Mouse (Mus musculus) heart, postnatal 0 days (tissue): ENCODE measurements at regions not wholly inside any gene's neighbourhood (a gene's known extent, or its start where the extent isn't known, plus 50 kb on each side); places are given as distances from the start of the nearest gene placed in this dataset.
A peak's percentile ranks its signal among the peaks of the same experiment; 100 is the strongest.

ENCODE experiments used
- ATAC-seq: fragments of 200-750 bp; cut with Nextera tagmentation; 2 replicates; pipeline ENCODE4 v1.8.0; 2017; ENCODE audit warnings: low read depth, moderate number of reproducible peaks, moderate library complexity; ENCODE audit not compliant: insufficient read depth
- DNase-seq: peaks from one replicate; pipeline ENCODE4 v3.0.0-alpha.2; 2016; ENCODE audit warnings: low spot score
- H3K27ac ChIP-seq: fragments of 300-500 bp; sonication (generic); 2 replicates; pipeline ENCODE4 v1.5.1; 2014; ENCODE audit warnings: low read depth, mild to moderate bottlenecking
- H3K27me3 ChIP-seq: fragments of 300-500 bp; sonication (generic); 2 replicates; pipeline ENCODE4 v1.6.1; 2014; ENCODE audit warnings: low read length, mixed read lengths; ENCODE audit not compliant: control insufficient read depth, insufficient read depth
- H3K36me3 ChIP-seq: fragments of 300-500 bp; sonication (generic); replicated peaks from 2 replicates; pipeline ENCODE4 v1.6.1; 2014; ENCODE audit warnings: low read length, mixed read lengths; ENCODE audit not compliant: control insufficient read depth, insufficient read depth
- H3K4me1 ChIP-seq: fragments of 300-500 bp; sonication (generic); 2 replicates; pipeline ENCODE4 v1.6.1; 2014; ENCODE audit warnings: antibody characterized with exemption; ENCODE audit not compliant: control insufficient read depth, insufficient read depth
- H3K4me2 ChIP-seq: fragments of 300-500 bp; sonication (generic); 2 replicates; pipeline ENCODE4 v1.6.1; 2014; ENCODE audit warnings: low read depth, mild to moderate bottlenecking, low read length, moderate library complexity
- H3K4me3 ChIP-seq: fragments of 300-500 bp; sonication (generic); 2 replicates; pipeline ENCODE4 v1.5.1; 2014; ENCODE audit warnings: low read depth, low read length
- H3K9ac ChIP-seq: fragments of 300-500 bp; sonication (generic); replicated peaks from 2 replicates; pipeline ENCODE4 v1.6.1; 2014; ENCODE audit warnings: low read depth, low read length, mixed read lengths
- H3K9me3 ChIP-seq: fragments of 300-500 bp; sonication (generic); replicated peaks from 2 replicates; pipeline ENCODE4 v1.6.1; 2016; ENCODE audit warnings: low read length; ENCODE audit not compliant: control insufficient read depth
- CTCF ChIP-seq: IDR thresholded peaks from 2 replicates; pipeline ENCODE4 v1.5.1; 2016; ENCODE audit warnings: antibody characterized with exemption, control low read depth, low read depth
- EP300 ChIP-seq: IDR thresholded peaks from 2 replicates; pipeline ENCODE4 v1.6.1; 2016; ENCODE audit warnings: antibody characterized with exemption, low read depth
- WGBS: fragments of 180-500 bp; shearing (Covaris S2); extraction: QIAGEN DNeasy Blood & Tissue Kit; methylation state at CpG from one replicate; pipeline ENCODE4 v1.1.7; 2014; 5-methylcytosine and 5-hydroxymethylcytosine counted together

GRCm38 (mm10) chr8:34613138-34613537, 501.6 kb upstream of the Gm10131 start:
- H3K4me1 ChIP-seq: peaks cover 6% of the 10 kb centered on the region; the same call in 1 of the 2 replicates
- no peak for ATAC-seq
- H3K36me3 ChIP-seq: no peaks in the 10 kb centered on the region
- H3K27ac ChIP-seq: peak overlapping the region; percentile 47; the same call in 1 of the 2 replicates
- no peak overlapping the region for H3K4me2 ChIP-seq
- H3K9me3 ChIP-seq: no peaks in the 10 kb centered on the region
- DNase-seq: no peak
- no peak overlapping the region for H3K4me3 ChIP-seq
- no peak overlapping the region for H3K9ac ChIP-seq
- 70% methylated on average over 5 of the region's 5 CpGs for WGBS
- peaks cover 3% of the 10 kb centered on the region; the same call in 1 of the 2 replicates for H3K27me3 ChIP-seq
- no peak for TF ChIP-seq EP300

GRCm38 (mm10) chr8:34612396-34612795, 500.9 kb upstream of the Gm10131 start:
- no peaks in the 10 kb centered on the region for H3K9me3 ChIP-seq
- 76% methylated on average over 3 of the region's 3 CpGs for WGBS
- no peak overlapping the region for H3K27ac ChIP-seq
- DNase-seq: no peak
- H3K27me3 ChIP-seq: peaks cover 3% of the 10 kb centered on the region; the same call in 1 of the 2 replicates
- TF ChIP-seq CTCF: no peak
- TF ChIP-seq EP300: no peak
- no peaks in the 10 kb centered on the region for H3K36me3 ChIP-seq
- no peak for ATAC-seq
- peaks cover 6% of the 10 kb centered on the region; the same call in 1 of the 2 replicates for H3K4me1 ChIP-seq
- H3K4me3 ChIP-seq: no peak overlapping the region
- no peak overlapping the region for H3K4me2 ChIP-seq
- H3K9ac ChIP-seq: no peak overlapping the region

GRCm38 (mm10) chr8:34610186-34610585, 498.6 kb upstream of the Gm10131 start:
- no peak overlapping the region for H3K27ac ChIP-seq
- H3K27me3 ChIP-seq: peaks cover 3% of the 10 kb centered on the region; the same call in 1 of the 2 replicates
- TF ChIP-seq EP300 (no peak), CTCF (no peak)
- no peak overlapping the region for H3K4me3 ChIP-seq
- H3K9ac ChIP-seq: no peak overlapping the region
- ATAC-seq (no peak), DNase-seq (no peak)
- no peak overlapping the region for H3K4me2 ChIP-seq
- no peaks in the 10 kb centered on the region for H3K36me3 ChIP-seq
- H3K9me3 ChIP-seq: no peaks in the 10 kb centered on the region
- peaks cover 6% of the 10 kb centered on the region; the same call in 1 of the 2 replicates for H3K4me1 ChIP-seq

GRCm38 (mm10) chr8:34607426-34607825, 495.9 kb upstream of the Gm10131 start:
- no peaks in the 10 kb centered on the region for H3K9me3 ChIP-seq
- no peaks in the 10 kb centered on the region for H3K36me3 ChIP-seq
- DNase-seq: no peak
- H3K27ac ChIP-seq: no peak overlapping the region
- WGBS: 81% methylated on average over 2 of the region's 2 CpGs
- H3K27me3 ChIP-seq: no peaks in the 10 kb centered on the region; the same call in 1 of the 2 replicates
- H3K9ac ChIP-seq: no peak overlapping the region
- H3K4me1 ChIP-seq: no peaks in the 10 kb centered on the region
- no peak for ATAC-seq
- no peak overlapping the region for H3K4me2 ChIP-seq
- TF ChIP-seq EP300 (no peak), CTCF (no peak)
- H3K4me3 ChIP-seq: no peak overlapping the region

GRCm38 (mm10) chr8:34605031-34605430, 493.5 kb upstream of the Gm10131 start:
- TF ChIP-seq EP300 (no peak), CTCF (no peak)
- no peak overlapping the region for H3K9ac ChIP-seq
- H3K4me2 ChIP-seq: no peak overlapping the region
- ATAC-seq (no peak), DNase-seq (no peak)
- H3K4me1 ChIP-seq: no peaks in the 10 kb centered on the region
- H3K27ac ChIP-seq: peak overlapping the region; percentile 40; the same call in 1 of the 2 replicates
- H3K9me3 ChIP-seq: no peaks in the 10 kb centered on the region
- no peaks in the 10 kb centered on the region; the same call in 1 of the 2 replicates for H3K27me3 ChIP-seq
- H3K36me3 ChIP-seq: no peaks in the 10 kb centered on the region
- H3K4me3 ChIP-seq: no peak overlapping the region
- 98% methylated on average over 2 of the region's 2 CpGs for WGBS

- Histone ChIP-seq H3K4me1 (no peaks in the 10 kb centered on the region), H3K27me3 (no peaks in the 10 kb centered on the region; the same call in 1 of the 2 replicates), H3K9ac (no peak overlapping the region), H3K4me3 (no peak overlapping the region), H3K4me2 (no peak overlapping the region), H3K36me3 (no peaks in the 10 kb centered on the region), H3K27ac (peak overlapping the region; percentile 40; the same call in 1 of the 2 replicates), H3K9me3 (no peaks in the 10 kb centered on the region)
- ATAC-seq (no peak), DNase-seq (no peak)
- 49% methylated on average over 2 of the region's 2 CpGs for WGBS
- TF ChIP-seq CTCF: no peak
- no peak for TF ChIP-seq EP300
Measured at GRCm38 (mm10) chr8:34604581-34604980, 493.0 kb upstream of the Gm10131 start.
